Mouse (Mus musculus) liver, embryonic 14.5 days (tissue): ENCODE data around the gene Celf5.

Source experiments
- CTCF ChIP-seq: IDR thresholded peaks from 2 replicates; pipeline ENCODE4 v1.5.1; 2016; ENCODE audit warnings: antibody characterized with exemption, low read depth, control low read depth
- EP300 ChIP-seq: IDR thresholded peaks from 2 replicates; pipeline ENCODE4 v1.6.1; 2016; ENCODE audit warnings: antibody characterized with exemption, low read depth

DNA sequence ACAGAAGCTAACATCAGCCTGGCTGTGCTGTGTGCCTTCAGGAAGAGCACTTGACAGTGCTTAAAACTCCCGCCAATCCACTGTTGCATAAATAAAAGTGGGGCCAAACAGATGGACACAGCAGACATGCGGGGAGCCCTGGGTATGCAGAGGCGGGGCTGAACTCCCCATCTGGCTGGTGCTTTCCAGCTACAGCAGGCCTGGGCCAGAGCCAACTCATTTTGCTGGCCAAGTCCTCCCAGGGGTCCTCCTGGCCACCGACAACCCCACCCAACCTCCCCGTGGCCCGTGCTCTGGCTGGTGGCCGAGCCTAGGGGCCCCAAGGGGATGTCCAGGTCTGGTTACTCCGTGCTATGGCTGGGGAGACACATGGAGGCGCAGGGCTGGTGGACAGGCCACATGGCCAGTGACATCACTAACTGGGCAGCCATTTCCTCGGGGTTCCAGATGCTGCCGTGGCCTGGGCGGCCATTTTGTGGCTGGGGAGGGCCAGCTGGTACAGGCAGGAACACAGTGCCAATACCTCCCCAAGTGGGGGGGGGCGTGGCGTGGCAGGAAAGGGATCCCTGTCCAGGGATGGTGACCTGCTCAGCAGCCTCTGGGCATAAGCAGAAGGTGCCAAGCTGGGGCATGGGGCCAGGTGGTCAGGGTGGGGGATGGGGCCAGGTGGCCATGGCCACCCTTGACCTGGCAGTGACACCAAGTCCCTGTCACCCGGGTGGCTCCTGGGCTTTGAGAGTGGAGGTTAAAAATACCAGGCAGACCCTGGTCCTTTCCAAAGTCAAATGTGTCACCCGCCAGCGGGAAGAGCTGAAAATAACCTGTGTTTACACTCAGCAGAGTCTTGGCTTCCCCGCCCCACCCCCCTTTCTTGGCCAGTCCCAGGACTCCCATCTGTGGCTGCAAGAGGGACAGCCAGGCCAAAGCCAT, 70.8 kb downstream of the Celf5 start:
- TF ChIP-seq CTCF (no peak), EP300 (no peak)
